Mouse (Mus musculus): ENCODE results near the gene Dock8. TPM values are rescaled to one million over a fixed set of nuclear protein-coding genes. Genes with fewer than 3 reads are reported as not detected.

Gene Dock8
- polyA plus RNA-seq, 1 experiment from 2014 or later: 0.54 TPM

DNA sequence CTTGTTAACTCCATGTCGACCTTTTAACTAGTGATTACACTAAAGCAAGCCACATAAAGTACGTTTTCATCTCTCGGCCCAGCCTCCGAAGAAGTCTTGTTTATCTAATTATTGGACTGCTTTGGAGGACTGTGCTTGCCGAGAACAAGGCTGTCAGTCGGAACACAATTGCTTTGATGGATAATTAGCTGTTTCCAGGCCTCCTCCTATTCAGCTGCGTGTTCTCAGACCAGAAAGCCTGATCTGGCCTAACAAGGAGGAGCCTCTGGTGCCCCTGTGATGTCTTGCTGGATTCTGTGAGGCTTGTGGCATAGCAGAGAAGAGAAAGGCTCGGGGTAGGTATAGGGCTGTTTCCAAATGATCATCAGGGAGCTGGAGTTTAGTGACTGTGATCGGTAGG lies 106.3 kb downstream of the Dock8 start:
- Histone ChIP-seq H3K4me1 (peaks cover 13% of the 10 kb centered on the region), H3K4me3 (no peak overlapping the region), H3K36me3 (ENCODE audit: poor library complexity, severe bottlenecking) (no peaks in the 10 kb centered on the region), H3K9ac (no peak overlapping the region), H3K27ac (no peak overlapping the region), H3K4me2 (no peak overlapping the region; the same call in 1 of the 2 replicates), H3K27me3 (0 out of 2 replicates have a peak, but pooled peaks cover 4% of the 10 kb centered on the region), H3K9me3 (replicated peaks) (no peaks in the 10 kb centered on the region)
- 20% methylated on average over 9 of the region's 9 CpGs for WGBS
- ATAC-seq: no peak

DNA sequence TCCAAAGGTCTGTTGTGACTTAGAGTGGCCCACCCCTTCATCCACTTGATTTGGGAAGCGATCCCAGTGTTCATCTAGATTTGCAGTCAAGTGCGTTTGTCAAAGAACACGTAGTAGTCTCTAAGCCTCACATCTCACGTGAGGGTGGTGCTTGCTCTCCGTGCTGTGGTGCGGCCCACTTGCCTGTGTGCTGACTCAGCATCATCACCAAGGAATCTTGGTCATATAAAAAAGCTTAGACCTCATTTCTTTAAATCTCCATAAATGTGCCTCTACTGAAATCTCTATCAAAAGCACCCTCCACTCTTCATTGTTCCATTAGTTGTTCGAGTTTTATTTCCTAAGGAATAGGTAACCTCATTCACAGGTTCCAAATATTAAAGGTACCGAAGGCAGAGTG lies 107.0 kb downstream of the Dock8 start:
- Histone ChIP-seq H3K27me3 (0 out of 2 replicates have a peak, but pooled peaks cover 4% of the 10 kb centered on the region), H3K4me1 (peaks cover 13% of the 10 kb centered on the region), H3K9me3 (replicated peaks) (no peaks in the 10 kb centered on the region), H3K9ac (no peak overlapping the region), H3K36me3 (ENCODE audit: poor library complexity, severe bottlenecking) (no peaks in the 10 kb centered on the region), H3K4me2 (no peak overlapping the region), H3K4me3 (no peak overlapping the region), H3K27ac (no peak overlapping the region)
- WGBS: 77% methylated on average over 8 of the region's 8 CpGs
- no peak for ATAC-seq

DNA sequence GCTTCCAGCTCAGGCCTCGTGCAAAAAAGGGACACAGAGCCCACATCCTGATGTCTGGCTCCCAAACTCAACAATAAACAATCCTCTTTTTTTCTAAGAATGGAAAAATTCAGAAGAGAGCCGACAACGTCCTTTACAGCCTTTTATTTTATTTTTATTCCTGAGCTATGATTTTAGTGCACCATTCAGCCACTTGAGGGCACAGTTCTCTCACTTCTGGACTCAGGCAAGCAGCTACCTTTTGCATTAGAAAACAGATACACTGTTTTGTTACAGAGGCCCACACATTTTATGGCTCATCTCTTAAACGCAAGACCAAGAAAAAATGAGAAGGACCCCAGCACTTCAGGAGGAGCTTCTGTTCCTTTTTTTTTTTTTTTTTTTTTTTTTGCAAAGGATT lies 108.1 kb downstream of the Dock8 start:
- no peak overlapping the region for H3K27ac ChIP-seq
- ATAC-seq: no peak
- no peaks in the 10 kb centered on the region for H3K27me3 ChIP-seq
- H3K4me3 ChIP-seq: no peak overlapping the region
- H3K9ac ChIP-seq: no peak overlapping the region
- H3K9me3 ChIP-seq (replicated peaks): no peaks in the 10 kb centered on the region
- peaks cover 13% of the 10 kb centered on the region for H3K4me1 ChIP-seq
- H3K36me3 ChIP-seq (ENCODE audit: poor library complexity, severe bottlenecking): no peaks in the 10 kb centered on the region
- no peak overlapping the region for H3K4me2 ChIP-seq
- WGBS: 31% methylated on average over 4 of the region's 4 CpGs

DNA sequence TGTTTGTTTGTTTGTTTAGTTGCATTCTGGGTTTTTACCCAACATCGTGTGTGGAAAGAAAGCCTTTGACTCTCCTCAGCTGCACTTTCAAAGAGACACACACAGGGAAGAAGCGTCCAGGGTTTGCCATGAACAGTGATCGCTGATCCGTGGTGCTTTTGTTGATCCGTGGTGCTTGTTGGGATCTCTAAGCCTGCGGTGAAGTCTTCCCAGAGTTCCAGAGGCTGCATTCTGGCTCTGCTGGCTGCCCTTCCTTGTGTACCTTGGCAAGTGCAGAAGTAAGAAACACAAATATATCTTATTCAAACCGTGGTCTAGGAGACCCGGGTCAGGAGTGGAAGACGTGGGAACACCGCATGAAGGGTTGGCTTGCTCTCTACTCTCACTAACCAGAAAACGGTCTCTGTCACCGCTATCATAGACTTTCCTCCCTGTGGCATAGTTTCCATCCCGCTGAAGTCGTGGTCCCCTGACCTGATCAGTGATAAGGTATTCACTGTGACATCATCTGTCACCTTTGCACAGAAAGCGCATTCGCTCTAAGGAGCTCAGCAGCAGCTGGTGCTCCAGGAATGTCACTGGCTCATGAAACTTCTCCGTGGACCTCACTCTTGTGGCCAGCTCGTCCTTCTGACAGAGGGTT lies 112.4 kb downstream of the Dock8 start:
- Histone ChIP-seq H3K4me1 (no peaks in the 10 kb centered on the region), H3K27me3 (no peaks in the 10 kb centered on the region), H3K27ac (no peak overlapping the region), H3K9ac (no peak overlapping the region), H3K9me3 (replicated peaks) (no peaks in the 10 kb centered on the region), H3K36me3 (ENCODE audit: poor library complexity, severe bottlenecking) (no peaks in the 10 kb centered on the region), H3K4me3 (no peak overlapping the region), H3K4me2 (no peak overlapping the region)
- no peak for ATAC-seq
- 66% methylated on average over 18 of the region's 18 CpGs for WGBS

DNA sequence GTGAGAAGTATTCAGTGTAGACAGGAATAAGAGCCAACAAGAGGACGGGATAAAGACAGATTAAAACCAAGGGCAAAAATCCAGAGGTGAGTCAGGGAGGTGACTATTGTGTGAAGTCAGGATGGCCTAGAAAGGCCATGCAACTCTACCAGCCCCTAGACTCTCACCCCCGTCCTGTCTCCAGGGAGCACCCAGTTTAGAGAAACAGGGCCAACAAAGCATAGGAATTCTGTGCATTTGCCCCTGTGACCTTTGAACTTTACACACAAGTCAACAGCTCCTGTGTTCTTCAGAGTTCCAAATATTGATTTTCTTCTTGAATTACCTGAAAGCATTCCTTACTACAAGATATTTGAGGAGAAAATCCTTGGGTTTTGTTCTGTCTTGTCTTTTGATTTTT lies 117.6 kb downstream of the Dock8 start:
- H3K9me3 ChIP-seq (replicated peaks): no peaks in the 10 kb centered on the region
- no peaks in the 10 kb centered on the region for H3K4me1 ChIP-seq
- H3K27me3 ChIP-seq: no peaks in the 10 kb centered on the region
- H3K9ac ChIP-seq: no peak overlapping the region
- H3K36me3 ChIP-seq (ENCODE audit: poor library complexity, severe bottlenecking): no peaks in the 10 kb centered on the region
- H3K4me3 ChIP-seq: no peak overlapping the region
- ATAC-seq: no peak
- H3K4me2 ChIP-seq: no peak overlapping the region
- H3K27ac ChIP-seq: no peak overlapping the region
- 75% methylated on average over 2 of the region's 2 CpGs for WGBS

DNA sequence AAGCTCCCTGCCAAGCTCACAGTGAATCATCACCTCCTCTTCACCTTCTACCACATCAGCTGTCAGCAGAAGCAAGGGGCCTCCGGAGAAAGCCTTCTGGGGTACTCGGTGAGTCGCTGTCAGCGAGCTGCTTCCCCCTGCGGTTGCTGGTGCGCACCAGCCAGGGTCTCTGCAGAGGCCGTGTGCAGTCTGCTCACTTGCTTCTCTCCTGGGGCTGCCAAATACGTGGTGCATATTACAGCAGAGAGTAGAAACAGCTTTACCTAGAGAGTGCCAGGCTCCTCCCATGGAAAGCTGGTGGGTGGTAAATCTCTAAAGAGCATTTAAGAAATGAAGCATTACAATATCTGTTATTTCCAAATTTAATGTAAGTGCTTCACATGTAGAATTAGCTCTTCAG lies 123.1 kb downstream of the Dock8 start:
- Histone ChIP-seq H3K4me3 (no peak overlapping the region), H3K36me3 (ENCODE audit: poor library complexity, severe bottlenecking) (no peaks in the 10 kb centered on the region), H3K4me1 (no peaks in the 10 kb centered on the region), H3K27ac (no peak overlapping the region), H3K4me2 (no peak overlapping the region), H3K9me3 (replicated peaks) (no peaks in the 10 kb centered on the region), H3K27me3 (no peaks in the 10 kb centered on the region), H3K9ac (no peak overlapping the region)
- WGBS: 79% methylated on average over 8 of the region's 8 CpGs
- ATAC-seq: no peak

DNA sequence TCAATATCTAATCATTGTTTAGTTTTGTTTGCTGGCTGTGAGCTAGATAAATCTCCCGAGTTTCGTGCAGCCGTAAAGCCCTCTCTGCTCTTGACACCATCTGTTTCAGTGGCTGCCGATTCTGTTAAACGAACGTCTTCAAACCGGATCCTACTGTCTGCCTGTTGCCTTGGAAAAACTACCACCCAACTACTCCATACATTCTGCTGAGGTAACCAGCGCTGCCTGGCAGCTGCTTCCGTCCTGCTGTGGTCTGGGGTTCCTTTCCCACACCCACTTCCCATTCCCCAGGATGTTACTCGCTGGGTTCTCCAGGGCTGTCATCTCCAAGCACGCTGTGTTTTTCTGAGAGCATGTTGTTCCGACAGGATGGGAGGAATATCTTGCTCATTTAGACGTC lies 123.7 kb downstream of the Dock8 start:
- no peak for ATAC-seq
- 79% methylated on average over 13 of the region's 13 CpGs for WGBS

DNA sequence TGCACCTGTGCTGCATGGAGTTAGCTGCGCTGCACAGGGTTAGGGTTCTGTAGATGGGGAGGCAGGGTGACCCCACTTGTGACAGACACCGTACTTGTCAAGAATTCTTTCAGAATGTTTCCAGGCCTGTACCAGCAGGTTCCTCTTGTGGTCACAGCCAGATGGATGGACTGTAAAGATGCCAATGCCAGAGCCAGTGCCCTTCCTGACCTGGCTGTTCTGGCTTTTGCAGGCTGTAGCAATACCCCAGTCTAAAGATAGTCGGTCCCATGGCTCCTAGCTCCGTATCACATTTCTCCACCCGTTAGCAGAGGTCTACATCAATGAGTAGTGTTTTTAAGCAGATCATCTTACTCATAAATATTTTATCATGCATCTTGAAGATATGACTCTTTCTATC lies 124.1 kb downstream of the Dock8 start:
- Histone ChIP-seq H3K27ac (no peak overlapping the region), H3K4me2 (no peak overlapping the region), H3K4me3 (no peak overlapping the region), H3K9me3 (replicated peaks) (no peaks in the 10 kb centered on the region), H3K27me3 (no peaks in the 10 kb centered on the region), H3K9ac (no peak overlapping the region), H3K36me3 (ENCODE audit: poor library complexity, severe bottlenecking) (no peaks in the 10 kb centered on the region), H3K4me1 (no peaks in the 10 kb centered on the region)
- WGBS: 90% methylated on average over 5 of the region's 5 CpGs
- no peak for ATAC-seq

More for the DNA sequence above, 123.7 kb downstream of the Dock8 start:
- no peaks in the 10 kb centered on the region for H3K36me3 ChIP-seq (ENCODE audit: poor library complexity, severe bottlenecking)
- H3K4me3 ChIP-seq: no peak overlapping the region
- no peak overlapping the region for H3K27ac ChIP-seq
- no peaks in the 10 kb centered on the region for H3K4me1 ChIP-seq
- H3K9ac ChIP-seq: no peak overlapping the region
- H3K9me3 ChIP-seq (replicated peaks): no peaks in the 10 kb centered on the region
- H3K4me2 ChIP-seq: no peak overlapping the region
- H3K27me3 ChIP-seq: no peaks in the 10 kb centered on the region

DNA sequence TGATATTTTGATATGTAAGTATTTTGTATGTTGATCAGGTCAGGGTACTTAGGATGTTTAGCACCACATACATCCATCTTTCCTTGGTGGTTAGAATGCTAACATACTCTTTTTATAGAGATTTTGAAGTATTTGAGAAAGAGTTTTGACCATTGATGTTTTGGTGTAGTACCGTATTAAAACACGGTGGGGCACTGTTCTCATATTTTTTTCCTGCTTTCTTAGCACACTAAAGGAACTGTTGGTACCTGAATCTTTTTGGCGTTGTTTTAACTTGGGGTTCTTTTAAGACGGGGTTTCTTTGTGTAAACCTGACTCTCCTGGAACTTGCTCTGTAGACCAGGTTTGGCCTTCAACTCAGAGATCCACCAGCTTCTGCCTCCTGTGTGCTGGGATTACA lies 133.0 kb downstream of the Dock8 start:
- H3K4me1 ChIP-seq: no peaks in the 10 kb centered on the region
- no peaks in the 10 kb centered on the region for H3K36me3 ChIP-seq (ENCODE audit: poor library complexity, severe bottlenecking)
- H3K9me3 ChIP-seq (replicated peaks): no peaks in the 10 kb centered on the region
- ATAC-seq: no peak
- WGBS: 5% methylated on average over 4 of the region's 4 CpGs
- no peak overlapping the region for H3K9ac ChIP-seq
- H3K27ac ChIP-seq: no peak overlapping the region
- H3K4me3 ChIP-seq: no peak overlapping the region
- no peaks in the 10 kb centered on the region for H3K27me3 ChIP-seq
- no peak overlapping the region for H3K4me2 ChIP-seq

DNA sequence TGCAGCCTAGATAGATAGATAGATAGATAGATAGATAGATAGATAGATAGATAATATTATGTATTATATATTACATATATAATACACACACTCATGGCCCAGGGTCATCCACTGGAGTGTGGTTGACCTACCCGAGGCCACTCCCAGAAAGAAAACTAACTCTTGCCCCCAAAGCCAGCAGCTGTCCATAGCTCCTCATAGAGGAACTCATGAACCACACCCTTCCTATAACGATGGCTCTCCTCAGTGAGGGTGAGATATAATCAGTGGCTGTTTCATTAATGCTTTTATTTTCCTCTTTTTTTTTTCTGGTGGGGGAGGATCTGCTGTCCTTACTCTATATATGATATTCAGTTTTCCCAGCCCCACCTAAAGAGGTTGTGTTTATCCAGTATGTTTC lies 134.6 kb downstream of the Dock8 start:
- no peak for ATAC-seq
- 79% methylated on average over 2 of the region's 2 CpGs for WGBS

DNA sequence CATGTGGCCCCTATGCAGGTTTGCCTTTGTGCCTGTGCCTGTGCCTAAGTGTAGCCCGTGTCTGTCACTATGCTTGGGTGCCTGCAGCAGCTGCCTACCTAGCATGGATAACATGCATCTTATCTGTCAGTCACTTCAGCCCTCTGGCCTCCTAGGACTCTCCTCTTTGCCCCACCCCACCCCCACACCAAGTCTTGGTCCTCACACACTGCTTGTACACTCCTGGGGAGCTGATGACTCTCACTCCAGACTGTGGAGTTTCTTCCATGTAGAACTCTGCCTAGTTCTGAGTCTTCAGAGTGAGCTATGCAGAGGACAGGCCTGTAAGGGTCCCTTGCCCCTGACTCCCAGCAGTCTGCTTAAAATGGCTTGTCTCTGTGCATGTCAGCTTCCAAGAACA lies 136.8 kb downstream of the Dock8 start:
- ATAC-seq: no peak
- H3K27ac ChIP-seq: no peak overlapping the region
- H3K4me3 ChIP-seq: no peak overlapping the region
- H3K9me3 ChIP-seq (replicated peaks): no peaks in the 10 kb centered on the region
- H3K36me3 ChIP-seq (ENCODE audit: poor library complexity, severe bottlenecking): no peaks in the 10 kb centered on the region
- no peak overlapping the region for H3K9ac ChIP-seq
- H3K4me1 ChIP-seq: no peaks in the 10 kb centered on the region
- WGBS: 59% methylated on average over 1 of the region's 1 CpGs
- H3K4me2 ChIP-seq: no peak overlapping the region
- H3K27me3 ChIP-seq: no peaks in the 10 kb centered on the region

More for the DNA sequence above, 134.6 kb downstream of the Dock8 start:
- no peak overlapping the region for H3K27ac ChIP-seq
- H3K4me1 ChIP-seq: no peaks in the 10 kb centered on the region
- no peak overlapping the region for H3K9ac ChIP-seq
- H3K4me2 ChIP-seq: no peak overlapping the region
- no peaks in the 10 kb centered on the region for H3K27me3 ChIP-seq
- H3K36me3 ChIP-seq (ENCODE audit: poor library complexity, severe bottlenecking): no peaks in the 10 kb centered on the region
- no peaks in the 10 kb centered on the region for H3K9me3 ChIP-seq (replicated peaks)
- no peak overlapping the region for H3K4me3 ChIP-seq

DNA sequence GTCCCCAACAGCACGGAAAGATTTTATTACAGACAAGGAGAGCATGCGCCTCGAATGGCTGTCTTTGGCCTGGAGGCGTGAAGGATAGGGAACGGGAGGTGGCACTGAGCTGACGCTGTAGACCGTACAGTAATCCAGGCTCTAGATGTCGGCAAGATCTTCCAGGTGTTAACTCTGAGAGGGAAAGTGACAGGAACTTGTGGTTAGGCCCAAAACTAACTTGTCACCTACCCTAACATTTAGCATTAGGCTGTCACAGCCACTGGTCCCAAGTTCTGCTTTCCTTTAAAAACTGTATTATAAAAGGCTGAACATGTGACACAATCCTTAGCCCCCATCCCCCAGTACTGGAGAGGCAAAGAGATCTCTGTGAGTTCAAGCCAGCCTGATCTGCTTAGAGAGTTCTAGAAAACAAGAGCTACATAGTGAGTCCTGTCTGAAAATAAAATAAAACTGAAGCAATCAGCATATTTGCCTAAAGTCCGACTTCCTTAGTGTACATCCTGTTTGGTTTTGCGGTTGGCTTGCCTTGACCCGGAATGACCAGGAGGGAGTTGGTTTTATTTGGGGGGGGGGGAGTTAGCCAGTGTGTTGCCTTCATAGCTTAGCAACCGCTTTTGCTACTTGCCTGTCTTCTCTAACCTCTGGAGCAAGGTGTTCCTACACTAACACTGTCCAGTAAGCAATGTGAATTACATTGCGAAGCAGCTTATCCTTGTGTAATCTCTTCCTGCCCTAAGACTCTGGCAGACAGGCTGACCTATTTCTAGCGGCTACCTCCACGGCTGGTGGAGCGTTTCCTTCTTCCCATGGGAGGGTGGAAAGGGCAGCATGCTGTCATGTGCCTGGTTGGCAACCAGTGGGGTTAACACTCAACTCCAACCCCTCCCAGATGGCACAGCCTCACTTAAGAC lies 138.8 kb downstream of the Dock8 start:
- no peaks in the 10 kb centered on the region for H3K4me1 ChIP-seq
- H3K4me2 ChIP-seq: no peak overlapping the region
- ATAC-seq: no peak
- no peak overlapping the region for H3K9ac ChIP-seq
- 92% methylated on average over 16 of the region's 16 CpGs for WGBS
- no peak overlapping the region for H3K27ac ChIP-seq
- no peaks in the 10 kb centered on the region for H3K27me3 ChIP-seq
- H3K36me3 ChIP-seq (ENCODE audit: poor library complexity, severe bottlenecking): no peaks in the 10 kb centered on the region
- H3K4me3 ChIP-seq: no peak overlapping the region
- no peaks in the 10 kb centered on the region for H3K9me3 ChIP-seq (replicated peaks)
